Mouse (Mus musculus): ENCODE measurements at regions not wholly inside any gene's neighbourhood (a gene's known extent, or its start where the extent isn't known, plus 50 kb on each side); places are given as distances from the start of the nearest gene placed in this dataset.

- Histone ChIP-seq H3K4me1 (no peaks in the 10 kb centered on the region), H3K4me3 (no peak overlapping the region), H3K36me3 (replicated peaks) (no peaks in the 10 kb centered on the region), H3K9me3 (no peaks in the 10 kb centered on the region), H3K27ac (no peak overlapping the region), H3K27me3 (ENCODE audit: poor library complexity, severe bottlenecking) (no peaks in the 10 kb centered on the region)
- no peak for DNase-seq (ENCODE audit: extremely low spot score, low spot score)
Observed at GRCm38 (mm10) chr10:74722971-74723370, 244.0 kb upstream of the Gnaz start.

GRCm38 (mm10) chr10:74749446-74749845 is 217.5 kb upstream of the Gnaz start:
- 89% methylated on average over 2 of the region's 2 CpGs for WGBS
- H3K9me3 ChIP-seq = no peaks in the 10 kb centered on the region

GRCm38 (mm10) chr10:74750879-74751278 is 216.1 kb upstream of the Gnaz start:
- no peak overlapping the region for H3K27ac ChIP-seq
- no peak for DNase-seq (ENCODE audit: extremely low spot score, low spot score)
- no peaks in the 10 kb centered on the region for H3K9me3 ChIP-seq
- no peaks in the 10 kb centered on the region for H3K4me1 ChIP-seq
- H3K27me3 ChIP-seq (ENCODE audit: poor library complexity, severe bottlenecking) = no peaks in the 10 kb centered on the region
- H3K4me3 ChIP-seq = no peak overlapping the region
- H3K36me3 ChIP-seq (replicated peaks) = no peaks in the 10 kb centered on the region

More at GRCm38 (mm10) chr10:74749446-74749845, 217.5 kb upstream of the Gnaz start:
- no peaks in the 10 kb centered on the region for H3K36me3 ChIP-seq (replicated peaks)
- no peaks in the 10 kb centered on the region for H3K4me1 ChIP-seq
- no peak overlapping the region for H3K4me3 ChIP-seq
- no peaks in the 10 kb centered on the region for H3K27me3 ChIP-seq (ENCODE audit: poor library complexity, severe bottlenecking)
- no peak for DNase-seq (ENCODE audit: extremely low spot score, low spot score)
- no peak overlapping the region for H3K27ac ChIP-seq

GRCm38 (mm10) chr10:74760734-74761133 is 206.2 kb upstream of the Gnaz start:
- H3K4me1 ChIP-seq = no peaks in the 10 kb centered on the region
- no peaks in the 10 kb centered on the region for H3K27me3 ChIP-seq (ENCODE audit: poor library complexity, severe bottlenecking)
- no peaks in the 10 kb centered on the region for H3K9me3 ChIP-seq
- DNase-seq (ENCODE audit: extremely low spot score, low spot score) = no peak
- no peak overlapping the region for H3K4me3 ChIP-seq
- H3K36me3 ChIP-seq (replicated peaks) = no peaks in the 10 kb centered on the region
- no peak overlapping the region for H3K27ac ChIP-seq
- 86% methylated on average over 9 of the region's 9 CpGs for WGBS

- no peaks in the 10 kb centered on the region for H3K36me3 ChIP-seq (replicated peaks)
- 88% methylated on average over 2 of the region's 2 CpGs for WGBS
- no peaks in the 10 kb centered on the region for H3K4me1 ChIP-seq
- H3K27ac ChIP-seq = no peak overlapping the region
- no peaks in the 10 kb centered on the region for H3K27me3 ChIP-seq (ENCODE audit: poor library complexity, severe bottlenecking)
- DNase-seq (ENCODE audit: extremely low spot score, low spot score) = no peak
- no peaks in the 10 kb centered on the region for H3K9me3 ChIP-seq
- no peak overlapping the region for H3K4me3 ChIP-seq
Observed at GRCm38 (mm10) chr10:74789245-74789644, 177.7 kb upstream of the Gnaz start.

- Histone ChIP-seq H3K27me3 (ENCODE audit: poor library complexity, severe bottlenecking) (no peaks in the 10 kb centered on the region), H3K4me1 (no peaks in the 10 kb centered on the region), H3K36me3 (replicated peaks) (no peaks in the 10 kb centered on the region), H3K4me3 (no peak overlapping the region), H3K27ac (no peak overlapping the region), H3K9me3 (no peaks in the 10 kb centered on the region)
- 80% methylated on average over 3 of the region's 3 CpGs for WGBS
- no peak for DNase-seq (ENCODE audit: extremely low spot score, low spot score)
Observed at GRCm38 (mm10) chr10:74789987-74790386, 177.0 kb upstream of the Gnaz start.

GRCm38 (mm10) chr10:74823395-74823794 is 143.6 kb upstream of the Gnaz start:
- no peak for DNase-seq (ENCODE audit: extremely low spot score, low spot score)
- H3K36me3 ChIP-seq (replicated peaks) = no peaks in the 10 kb centered on the region
- H3K27ac ChIP-seq = no peak overlapping the region
- H3K27me3 ChIP-seq (ENCODE audit: poor library complexity, severe bottlenecking) = no peaks in the 10 kb centered on the region
- no peaks in the 10 kb centered on the region for H3K9me3 ChIP-seq
- no peak overlapping the region for H3K4me3 ChIP-seq
- H3K4me1 ChIP-seq = no peaks in the 10 kb centered on the region

GRCm38 (mm10) chr10:74834359-74834758 is 132.6 kb upstream of the Gnaz start:
- Histone ChIP-seq H3K4me3 (no peak overlapping the region), H3K4me1 (no peaks in the 10 kb centered on the region), H3K36me3 (replicated peaks) (no peaks in the 10 kb centered on the region), H3K27me3 (ENCODE audit: poor library complexity, severe bottlenecking) (no peaks in the 10 kb centered on the region), H3K27ac (no peak overlapping the region), H3K9me3 (no peaks in the 10 kb centered on the region)
- WGBS = 76% methylated on average over 2 of the region's 2 CpGs
- no peak for DNase-seq (ENCODE audit: extremely low spot score, low spot score)

GRCm38 (mm10) chr10:74848372-74848771 is 118.6 kb upstream of the Gnaz start:
- Histone ChIP-seq H3K4me1 (0 out of 2 replicates have a peak, but pooled peaks cover 4% of the 10 kb centered on the region), H3K9me3 (no peaks in the 10 kb centered on the region), H3K27ac (no peak overlapping the region), H3K4me3 (no peak overlapping the region), H3K36me3 (replicated peaks) (no peaks in the 10 kb centered on the region), H3K27me3 (ENCODE audit: poor library complexity, severe bottlenecking) (no peaks in the 10 kb centered on the region)
- WGBS = 9% methylated on average over 7 of the region's 7 CpGs
- DNase-seq (ENCODE audit: extremely low spot score, low spot score) = peak; percentile 60

GRCm38 (mm10) chr10:74854991-74855664 is 111.8 kb upstream of the Gnaz start:
- H3K27ac ChIP-seq = no peak overlapping the region
- H3K9me3 ChIP-seq = no peaks in the 10 kb centered on the region
- H3K4me1 ChIP-seq = no peaks in the 10 kb centered on the region; the same call in 1 of the 2 replicates
- 71% methylated on average over 4 of the region's 4 CpGs for WGBS
- H3K27me3 ChIP-seq (ENCODE audit: poor library complexity, severe bottlenecking) = no peaks in the 10 kb centered on the region
- H3K36me3 ChIP-seq (replicated peaks) = no peaks in the 10 kb centered on the region
- no peak for DNase-seq (ENCODE audit: extremely low spot score, low spot score)
- no peak overlapping the region for H3K4me3 ChIP-seq

Data from forebrain, embryonic 10.5 days (tissue).